Mouse (Mus musculus): ENCODE data around the gene Slc16a12. TPM values are rescaled to one million over a fixed set of nuclear protein-coding genes. Genes with fewer than 3 reads are reported as not detected.
A peak's percentile ranks its signal among the peaks of the same experiment; 100 is the strongest.
"Not testable (repeated sequence)": the region's sequence is repeated elsewhere in the genome, so short reads cannot be mapped to it uniquely, and the experiment has no call there.

Gene Slc16a12
- polyA plus RNA-seq, 2 experiments from 2014 or later: not detected

DNA sequence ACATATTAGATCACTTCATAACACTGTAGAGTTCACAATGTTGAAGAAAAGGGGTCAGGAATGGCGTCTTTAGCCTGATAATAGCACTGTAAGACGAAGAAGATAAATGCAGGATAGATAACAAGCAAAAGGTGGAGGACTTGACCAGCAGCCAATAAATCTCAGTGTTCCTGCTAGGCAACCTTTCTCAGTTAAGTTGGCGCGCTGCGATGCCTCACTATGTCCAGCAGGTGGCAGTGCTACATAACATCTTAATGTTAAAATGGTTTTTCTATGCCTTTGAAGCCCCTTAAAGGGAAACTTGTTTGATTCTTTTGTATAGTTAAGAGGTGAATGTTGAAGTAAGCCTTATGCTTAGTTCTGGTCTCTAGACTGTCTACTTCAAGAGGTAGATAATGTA is 81.0 kb downstream of the Slc16a12 start:
- ATAC-seq: peak; percentile 41

DNA sequence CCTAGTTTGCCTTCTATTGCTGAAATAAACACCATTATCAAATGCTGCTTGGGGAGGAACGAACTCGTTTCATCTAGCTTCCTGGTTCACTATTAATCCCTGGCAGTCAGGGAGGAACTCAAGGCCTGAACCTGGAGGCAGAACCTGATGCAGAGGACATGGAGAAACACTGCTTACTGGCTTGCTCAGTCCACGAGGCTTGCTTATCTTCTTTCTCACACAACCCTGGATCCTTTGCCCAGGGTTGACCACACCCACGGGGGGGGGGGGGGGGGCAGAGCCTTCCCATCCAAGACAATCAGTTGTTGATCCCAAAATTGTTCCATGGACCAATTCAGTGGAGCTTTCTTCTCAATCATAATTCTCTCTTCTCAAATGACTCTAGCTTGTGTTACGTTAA is 84.3 kb downstream of the Slc16a12 start:
- ATAC-seq: no peak

DNA sequence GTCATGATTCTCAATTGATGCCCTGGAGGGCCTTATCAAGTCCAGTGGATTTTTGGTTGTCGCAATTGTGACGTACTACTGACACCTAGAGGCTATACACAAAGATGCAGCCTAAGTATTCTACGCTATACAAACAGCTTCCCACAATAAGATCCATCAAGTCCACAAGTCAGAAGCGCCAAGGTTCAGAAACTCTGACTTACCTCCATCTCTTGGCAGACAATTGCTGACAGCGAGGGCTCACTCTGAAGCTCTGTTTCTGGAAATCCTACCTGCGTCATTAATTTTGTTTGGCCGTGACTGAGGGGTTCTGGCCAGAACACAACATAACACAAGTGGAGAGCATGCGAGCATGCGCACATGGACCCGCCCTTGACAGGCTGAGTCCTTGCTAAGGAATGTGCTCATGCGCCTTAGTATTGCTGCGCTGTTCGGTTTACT is 85.0 kb downstream of the Slc16a12 start:
- peak; percentile 86 for ATAC-seq

- no peak for ATAC-seq
Observed at GRCm38 (mm10) chr19:34656511-34657298, 90.4 kb downstream of the Slc16a12 start.

DNA sequence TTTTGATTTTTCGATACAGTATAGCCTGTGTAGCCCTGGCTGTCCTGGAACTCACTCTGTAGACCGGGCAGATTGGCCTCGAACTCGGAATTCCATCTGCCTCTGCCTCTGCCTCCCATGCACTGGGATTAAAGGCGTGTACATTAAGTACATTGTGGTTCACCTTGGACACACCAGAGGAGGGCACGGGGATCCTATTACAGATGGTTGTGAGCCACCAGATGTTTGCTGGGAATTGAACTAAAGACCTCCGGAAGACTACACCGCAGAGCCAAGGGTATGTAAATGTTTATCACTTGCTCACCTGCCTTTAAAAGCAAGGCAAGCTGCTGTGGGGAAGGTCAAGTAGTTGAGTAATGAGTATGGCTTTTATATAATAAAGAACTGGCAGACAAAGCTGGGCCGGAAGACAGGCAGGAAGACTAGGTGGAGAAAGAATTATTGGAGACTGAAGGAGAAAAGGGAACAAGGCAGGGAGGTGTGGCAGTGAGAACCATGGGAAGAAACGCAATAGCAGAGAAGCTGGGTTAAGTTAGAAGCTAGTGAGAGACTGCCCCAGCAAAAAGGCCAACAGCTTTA is 91.8 kb downstream of the Slc16a12 start:
- no peak for ATAC-seq

DNA sequence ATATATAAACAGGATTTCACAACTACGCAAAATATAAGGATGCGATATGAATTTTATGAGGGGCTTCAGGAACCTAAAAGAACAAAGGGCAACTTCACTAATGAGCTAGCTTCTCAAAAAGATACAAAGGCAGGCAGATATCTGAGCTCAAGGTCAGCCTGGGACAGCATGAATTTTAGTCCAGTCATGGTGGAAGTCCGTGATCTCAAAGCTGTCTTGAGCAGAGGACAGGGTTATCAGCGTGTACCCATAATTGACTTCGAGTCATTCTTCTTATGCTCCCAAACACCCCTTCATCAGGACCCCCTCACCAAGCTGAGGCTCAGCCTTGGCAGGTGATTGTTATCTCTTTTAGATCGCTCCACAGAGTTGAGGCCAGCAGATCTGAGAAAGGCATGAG is 96.1 kb downstream of the Slc16a12 start:
- no peak for ATAC-seq

GRCm38 (mm10) chr19:34650276-34650675 is 96.8 kb downstream of the Slc16a12 start:
- ATAC-seq: peak; percentile 54

- ATAC-seq: not testable (repeated sequence)
Observed at GRCm38 (mm10) chr19:34647630-34648029, 99.5 kb downstream of the Slc16a12 start.

GRCm38 (mm10) chr19:34642616-34643015 is 104.5 kb downstream of the Slc16a12 start:
- ATAC-seq: no peak

DNA sequence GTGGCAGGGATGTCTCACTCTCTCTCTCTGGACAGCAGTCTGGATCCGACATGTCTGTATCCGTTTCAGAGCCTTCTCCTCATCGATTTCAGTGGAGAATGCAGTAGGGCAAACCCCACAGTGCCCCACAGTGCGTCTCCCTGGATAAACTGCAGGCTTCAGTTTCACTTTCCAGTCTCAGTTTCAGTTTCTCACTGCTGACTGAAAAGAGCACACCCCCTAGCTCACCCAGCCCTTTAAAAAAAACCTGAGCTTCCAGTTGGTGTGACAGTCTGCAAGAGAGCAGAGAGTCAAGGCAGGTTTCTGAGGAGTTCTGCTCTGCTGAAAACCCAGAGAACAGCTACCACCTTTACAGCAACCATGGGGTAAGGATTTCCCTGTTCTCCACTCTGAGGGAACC is 106.5 kb downstream of the Slc16a12 start, which contains the start of the genes Ifit1bl2 and Ifit1:
TSS of gene Ifit1bl2 (minus strand) at position 121 of the 400 bp plus-strand sequence.
TSS of gene Ifit1 (plus strand) at position 249 of the 400 bp plus-strand sequence.
- ATAC-seq: peak; percentile 99

- ATAC-seq: no peak
Observed at GRCm38 (mm10) chr19:34636933-34637557, 110.0 kb downstream of the Slc16a12 start.

- ATAC-seq: no peak
Observed at GRCm38 (mm10) chr19:34633484-34633883, 113.6 kb downstream of the Slc16a12 start.

- no peak for ATAC-seq
Observed at GRCm38 (mm10) chr19:34631487-34631886, 115.6 kb downstream of the Slc16a12 start.

DNA sequence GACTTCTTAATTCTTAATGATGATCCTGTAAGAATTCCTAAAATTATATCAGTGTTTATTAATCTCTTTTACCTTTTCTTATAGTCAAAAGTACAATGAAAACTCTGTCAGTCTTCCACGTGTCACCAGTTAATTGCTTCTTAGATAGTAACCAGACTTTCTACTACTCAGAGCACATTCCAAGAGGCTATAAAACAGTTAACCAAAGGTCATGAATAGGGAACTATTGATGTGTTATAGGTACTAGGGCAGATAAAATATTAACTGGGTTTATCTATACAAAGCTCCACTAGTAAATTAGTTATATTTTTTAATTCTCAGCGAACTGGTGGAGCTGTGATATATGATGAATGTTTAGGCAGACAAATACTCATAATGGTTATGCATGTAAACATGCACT is 119.6 kb downstream of the Slc16a12 start:
- no peak for ATAC-seq

GRCm38 (mm10) chr19:34624663-34625062 is 122.4 kb downstream of the Slc16a12 start:
- peak; percentile 28 for ATAC-seq

DNA sequence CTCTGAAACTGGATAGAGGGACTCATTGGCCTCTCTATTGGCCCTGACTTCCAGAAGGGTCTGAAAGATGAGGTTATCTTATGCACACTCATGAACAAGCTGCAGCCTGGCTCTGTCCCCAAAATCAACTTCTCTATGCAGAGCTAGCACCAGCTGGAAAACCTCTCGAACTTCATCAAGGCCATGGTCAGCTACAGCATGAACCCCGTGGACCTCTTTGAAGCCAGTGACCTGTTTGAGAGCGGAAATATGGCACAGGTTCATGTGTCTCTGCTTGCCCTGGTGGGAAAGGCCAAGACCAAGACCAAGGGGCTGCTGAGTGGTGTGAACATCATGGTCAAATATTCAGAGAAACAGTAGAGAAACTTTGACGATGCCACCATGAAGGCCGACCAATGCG is 123.3 kb downstream of the Slc16a12 start:
- no peak for ATAC-seq

- no peak for ATAC-seq
Observed at GRCm38 (mm10) chr19:34620871-34621270, 126.2 kb downstream of the Slc16a12 start.

Other genes with a start within 250 kb of the Slc16a12 start
- 100 to 1,000 TPM in 1 of 2 experiments, 10 to 100 TPM in 1; 98.8 to 105 TPM for gene Lipa, start 219.8 kb downstream of the Slc16a12 start, polyA plus RNA-seq (2017; shearing (Covaris generic))
- 10 to 100 TPM; 25.6 to 26.6 TPM for gene Ifit2, start 196.6 kb downstream of the Slc16a12 start, polyA plus RNA-seq (2017; shearing (Covaris generic))
- 10 to 100 TPM; 42.8 to 58.3 TPM for gene Ifit3, start 163.8 kb downstream of the Slc16a12 start, polyA plus RNA-seq (2017; shearing (Covaris generic))
- 10 to 100 TPM; 76.0 to 92.6 TPM for gene Ifit1bl1, start 145.3 kb downstream of the Slc16a12 start, polyA plus RNA-seq (2017; shearing (Covaris generic))
- gene Ifit3b, start 139.3 kb downstream of the Slc16a12 start, polyA plus RNA-seq (2017; shearing (Covaris generic)): 10 to 100 TPM in 1 of 2 experiments, 1 to 10 TPM in 1; 6.8 to 10.8 TPM
- under 1 TPM; 0.57 to 0.73 TPM for gene Ifit1bl2, start 106.5 kb downstream of the Slc16a12 start, polyA plus RNA-seq (2017; shearing (Covaris generic))
- 10 to 100 TPM; 46.7 to 71.6 TPM for gene Ifit1, start 106.4 kb downstream of the Slc16a12 start, polyA plus RNA-seq (2017; shearing (Covaris generic))
- 1 to 10 TPM in 1 of 2 experiments, under 1 TPM in 1; 0.53 to 1.1 TPM for gene Pank1, start 132.2 kb upstream of the Slc16a12 start, polyA plus RNA-seq (2017; shearing (Covaris generic))
- gene Kif20b, start 175.1 kb upstream of the Slc16a12 start, polyA plus RNA-seq (2017; shearing (Covaris generic)): 10 to 100 TPM; 34.3 to 36.9 TPM

Measured in activated CD4-positive, CD25-positive, alpha-beta regulatory T cell, adult 4 months (primary cell).